Mouse (Mus musculus): Measurements from ENCODE around the gene Ak5.

- no peak for TF ChIP-seq MAX (IDR thresholded peaks at IDR 0.05)
- no peak for TF ChIP-seq CTCF (IDR thresholded peaks at IDR 0.05; ENCODE audit: control insufficient read depth, insufficient read depth, insufficient read length)
- TF ChIP-seq MYOD1 (IDR thresholded peaks at IDR 0.05; ENCODE audit: control insufficient read depth, insufficient read length, low read depth), result no peak
- TF ChIP-seq CEBPB (IDR thresholded peaks at IDR 0.05; ENCODE audit: low read depth), result no peak
- no peak for TF ChIP-seq USF1 (IDR thresholded peaks at IDR 0.05; ENCODE audit: low read depth)
- TF ChIP-seq MYOG (IDR thresholded peaks at IDR 0.05; ENCODE audit: control insufficient read depth, extremely low read depth, insufficient read length), result no peak
- no peak for TF ChIP-seq FOSL1 (IDR thresholded peaks at IDR 0.05; ENCODE audit: insufficient read depth, low read length, poor library complexity, severe bottlenecking)
Observed at GRCm38 (mm10) chr3:152558106-152558505, 110.1 kb downstream of the Ak5 start.
